Mouse (Mus musculus) liver, embryonic 15.5 days (tissue): ENCODE data around the gene Cacna1h. TPM values are rescaled to one million over a fixed set of nuclear protein-coding genes. Genes with fewer than 3 reads are reported as not detected.

Experiments used
- ATAC-seq: fragments of 200-750 bp; cut with Nextera tagmentation; 2 replicates; pipeline ENCODE4 v1.8.0; 2017; ENCODE audit warnings: moderate number of reproducible peaks, mild to moderate bottlenecking, moderate library complexity; ENCODE audit not compliant: insufficient read depth
- H3K27ac ChIP-seq: fragments of 300-500 bp; sonication (generic); replicated peaks from 2 replicates; pipeline ENCODE4 v1.5.1; 2015; ENCODE audit warnings: mild to moderate bottlenecking, inconsistent platforms
- H3K27me3 ChIP-seq: fragments of 300-500 bp; sonication (generic); 2 replicates; pipeline ENCODE4 v1.6.1; 2015; ENCODE audit warnings: mild to moderate bottlenecking, inconsistent platforms
- H3K36me3 ChIP-seq: fragments of 300-500 bp; sonication (generic); replicated peaks from 2 replicates; pipeline ENCODE4 v1.6.1; 2015; ENCODE audit warnings: moderate library complexity, mild to moderate bottlenecking, inconsistent platforms
- H3K4me1 ChIP-seq: fragments of 300-500 bp; sonication (generic); replicated peaks from 2 replicates; pipeline ENCODE4 v1.6.1; 2015; ENCODE audit warnings: inconsistent platforms
- H3K4me2 ChIP-seq: fragments of 300-500 bp; sonication (generic); 2 replicates; pipeline ENCODE4 v1.6.1; 2015; ENCODE audit warnings: moderate library complexity, mild to moderate bottlenecking, inconsistent platforms
- H3K4me3 ChIP-seq: fragments of 300-500 bp; sonication (generic); replicated peaks from 2 replicates; pipeline ENCODE4 v1.5.1; 2015; ENCODE audit warnings: mild to moderate bottlenecking, inconsistent platforms
- H3K9ac ChIP-seq: fragments of 300-500 bp; sonication (generic); 2 replicates; pipeline ENCODE4 v1.6.1; 2015; ENCODE audit warnings: moderate library complexity, mild to moderate bottlenecking, inconsistent platforms
- H3K9me3 ChIP-seq: fragments of 300-500 bp; sonication (generic); replicated peaks from 2 replicates; pipeline ENCODE4 v1.6.1; 2016; ENCODE audit warnings: inconsistent platforms
- WGBS: fragments of 180-500 bp; shearing (Covaris S2); methylation state at CpG from one replicate; pipeline ENCODE4 v1.1.7; 2015; ENCODE audit warnings: mixed read lengths; ENCODE audit not compliant: insufficient replicate concordance; 5-methylcytosine and 5-hydroxymethylcytosine counted together
- polyA plus RNA-seq: library from polyadenylated mRNA; unstranded; fragments of >200 nt; fragmentation: Nextera tagmentation; extraction: Ambion mirVana; gene quantifications from 2 replicates; pipeline ENCODE4 v1.2.1, GENCODE M21; 2015

Gene Cacna1h
- polyA plus RNA-seq, 1 experiment from 2014 or later: 0.36 TPM

- WGBS: 37% methylated on average over 6 of the region's 6 CpGs
Measured at GRCm38 (mm10) chr17:25467781-25468180, 34.2 kb upstream of the Cacna1h start.

GRCm38 (mm10) chr17:25466257-25466656 lies 32.7 kb upstream of the Cacna1h start:
- ATAC-seq: no peak
- Histone ChIP-seq H3K36me3 (no peaks in the 10 kb centered on the region), H3K27me3 (no peaks in the 10 kb centered on the region), H3K9me3 (no peaks in the 10 kb centered on the region), H3K4me3 (no peak overlapping the region), H3K9ac (no peak overlapping the region), H3K4me1 (peaks cover 5% of the 10 kb centered on the region; the same call in 1 of the 2 replicates), H3K4me2 (no peak overlapping the region), H3K27ac (no peak overlapping the region)
- WGBS: 56% methylated on average over 2 of the region's 2 CpGs

More at GRCm38 (mm10) chr17:25467781-25468180, 34.2 kb upstream of the Cacna1h start:
- Histone ChIP-seq H3K9me3 (no peaks in the 10 kb centered on the region), H3K4me1 (peaks cover 9% of the 10 kb centered on the region; the same call in 1 of the 2 replicates), H3K4me3 (no peak overlapping the region), H3K9ac (no peak overlapping the region), H3K36me3 (no peaks in the 10 kb centered on the region), H3K27me3 (peaks cover 6% of the 10 kb centered on the region; the same call in 1 of the 2 replicates), H3K27ac (no peak overlapping the region), H3K4me2 (no peak overlapping the region)
- ATAC-seq: no peak

- WGBS: 66% methylated on average over 4 of the region's 4 CpGs
- no peak for ATAC-seq
- Histone ChIP-seq H3K36me3 (no peaks in the 10 kb centered on the region), H3K9ac (no peak overlapping the region), H3K4me2 (no peak overlapping the region), H3K4me1 (peaks cover 5% of the 10 kb centered on the region; the same call in 1 of the 2 replicates), H3K27ac (no peak overlapping the region), H3K4me3 (no peak overlapping the region), H3K9me3 (no peaks in the 10 kb centered on the region), H3K27me3 (no peaks in the 10 kb centered on the region)
Measured at GRCm38 (mm10) chr17:25464091-25464490, 30.5 kb upstream of the Cacna1h start.

GRCm38 (mm10) chr17:25463326-25463945 lies 29.9 kb upstream of the Cacna1h start:
- no peak for ATAC-seq
- Histone ChIP-seq H3K9ac (no peak overlapping the region), H3K4me2 (no peak overlapping the region), H3K9me3 (no peaks in the 10 kb centered on the region), H3K27ac (no peak overlapping the region), H3K27me3 (no peaks in the 10 kb centered on the region), H3K4me1 (peaks cover 5% of the 10 kb centered on the region; the same call in 1 of the 2 replicates), H3K4me3 (no peak overlapping the region), H3K36me3 (no peaks in the 10 kb centered on the region)
- WGBS: 28% methylated on average over 4 of the region's 4 CpGs

- Histone ChIP-seq H3K27ac (no peak overlapping the region), H3K4me2 (no peak overlapping the region), H3K9me3 (no peaks in the 10 kb centered on the region), H3K4me3 (no peak overlapping the region), H3K9ac (no peak overlapping the region), H3K36me3 (no peaks in the 10 kb centered on the region), H3K27me3 (no peaks in the 10 kb centered on the region), H3K4me1 (peaks cover 5% of the 10 kb centered on the region; the same call in 1 of the 2 replicates)
- WGBS: 22% methylated on average over 9 of the region's 9 CpGs
- ATAC-seq: no peak
Measured at GRCm38 (mm10) chr17:25462236-25462875, 28.8 kb upstream of the Cacna1h start.

GRCm38 (mm10) chr17:25456540-25456939 lies 23.0 kb upstream of the Cacna1h start:
- no peaks in the 10 kb centered on the region for H3K27me3 ChIP-seq
- H3K27ac ChIP-seq: no peak overlapping the region
- 38% methylated on average over 8 of the region's 8 CpGs for WGBS
- no peak for ATAC-seq
- H3K4me1 ChIP-seq: no peaks in the 10 kb centered on the region
- no peaks in the 10 kb centered on the region for H3K9me3 ChIP-seq
- H3K9ac ChIP-seq: no peak overlapping the region
- H3K4me2 ChIP-seq: no peak overlapping the region
- H3K36me3 ChIP-seq: no peaks in the 10 kb centered on the region
- no peak overlapping the region for H3K4me3 ChIP-seq

- Histone ChIP-seq H3K4me2 (no peak within 1 kb of the TSS), H3K4me3 (no peak within 1 kb of the TSS), H3K9ac (no peak within 1 kb of the TSS), H3K36me3 (no peaks in the 10 kb centered on the region), H3K9me3 (no peaks in the 10 kb centered on the region), H3K4me1 (no peaks in the 10 kb centered on the region), H3K27ac (no peak within 1 kb of the TSS), H3K27me3 (no peaks in the 10 kb centered on the region)
- WGBS: 20% methylated on average over 2 of the region's 2 CpGs
- ATAC-seq: no peak
Measured at GRCm38 (mm10) chr17:25454272-25454671, 20.7 kb upstream of the Cacna1h start, which contains the start of gene Tekt4. TSS of gene Tekt4 (plus strand) at chr17:25454615.

- no peaks in the 10 kb centered on the region for H3K4me1 ChIP-seq
- no peak for ATAC-seq
- no peak overlapping the region for H3K4me3 ChIP-seq
- WGBS: 60% methylated on average over 5 of the region's 5 CpGs
- no peak overlapping the region for H3K4me2 ChIP-seq
- no peaks in the 10 kb centered on the region for H3K9me3 ChIP-seq
- H3K27ac ChIP-seq: no peak overlapping the region
- no peak overlapping the region for H3K9ac ChIP-seq
- H3K36me3 ChIP-seq: no peaks in the 10 kb centered on the region
- H3K27me3 ChIP-seq: no peaks in the 10 kb centered on the region
Measured at GRCm38 (mm10) chr17:25452246-25452965, 18.8 kb upstream of the Cacna1h start.

- Histone ChIP-seq H3K4me3 (no peak overlapping the region), H3K4me2 (no peak overlapping the region), H3K4me1 (no peaks in the 10 kb centered on the region), H3K27me3 (0 out of 2 replicates have a peak, but pooled peaks cover 3% of the 10 kb centered on the region), H3K9me3 (no peaks in the 10 kb centered on the region), H3K27ac (no peak overlapping the region), H3K36me3 (no peaks in the 10 kb centered on the region), H3K9ac (no peak overlapping the region)
- no peak for ATAC-seq
- whole genome bisulfite sequencing: 46% methylated on average over 4 of the region's 4 CpGs
Measured at GRCm38 (mm10) chr17:25450329-25450728, 16.7 kb upstream of the Cacna1h start.

GRCm38 (mm10) chr17:25447865-25448264 lies 14.3 kb upstream of the Cacna1h start:
- WGBS: 64% methylated on average over 12 of the region's 12 CpGs
- Histone ChIP-seq H3K27ac (no peak overlapping the region), H3K27me3 (0 out of 2 replicates have a peak, but pooled peaks cover 3% of the 10 kb centered on the region), H3K9me3 (no peaks in the 10 kb centered on the region), H3K36me3 (no peaks in the 10 kb centered on the region), H3K4me3 (no peak overlapping the region), H3K4me1 (no peaks in the 10 kb centered on the region), H3K4me2 (no peak overlapping the region), H3K9ac (no peak overlapping the region)
- no peak for ATAC-seq

- Histone ChIP-seq H3K36me3 (no peaks in the 10 kb centered on the region), H3K27me3 (0 out of 2 replicates have a peak, but pooled peaks cover 3% of the 10 kb centered on the region), H3K9me3 (no peaks in the 10 kb centered on the region), H3K9ac (no peak overlapping the region), H3K4me3 (no peak overlapping the region), H3K4me2 (no peak overlapping the region), H3K4me1 (no peaks in the 10 kb centered on the region), H3K27ac (no peak overlapping the region)
- 71% methylated on average over 3 of the region's 3 CpGs for WGBS
- no peak for ATAC-seq
Measured at GRCm38 (mm10) chr17:25445841-25446240, 12.3 kb upstream of the Cacna1h start.
